Mouse (Mus musculus) layer of hippocampus, adult 11-12 months (tissue): ENCODE results near the gene Fmr1.
"Not testable (repeated sequence)": the region's sequence is repeated elsewhere in the genome, so short reads cannot be mapped to it uniquely, and the experiment has no call there.

ENCODE experiments used
- DNase-seq: peaks from one replicate; pipeline ENCODE4 v3.0.0; 2022; ENCODE audit warnings: low spot score

The Fmr1 gene

DNA sequence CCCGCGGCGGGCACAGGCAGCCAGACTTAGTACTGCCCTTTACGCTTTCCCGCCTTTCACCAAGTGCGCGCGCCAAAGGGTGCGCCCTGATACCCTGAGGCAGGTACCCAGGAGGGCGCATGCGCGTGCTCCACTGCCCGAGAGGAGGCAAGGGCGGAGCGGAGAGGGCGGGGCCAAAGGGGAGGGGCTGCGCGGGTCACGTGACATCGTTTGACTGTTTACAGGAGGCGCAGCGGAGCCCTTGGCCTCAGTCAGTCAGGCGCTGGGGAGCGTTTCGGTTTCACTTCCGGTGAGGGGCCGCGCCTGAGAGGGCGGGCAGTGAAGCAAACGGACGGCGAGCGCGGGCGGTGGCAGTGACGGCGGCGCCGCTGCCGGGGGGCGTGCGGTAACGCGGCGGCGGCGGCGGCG lies at the start of gene Fmr1:
Gene Fmr1, plus strand, starts transcription at position 209 of the 408 bp plus-strand sequence.
- DNase-seq, result peak; percentile 97

DNA sequence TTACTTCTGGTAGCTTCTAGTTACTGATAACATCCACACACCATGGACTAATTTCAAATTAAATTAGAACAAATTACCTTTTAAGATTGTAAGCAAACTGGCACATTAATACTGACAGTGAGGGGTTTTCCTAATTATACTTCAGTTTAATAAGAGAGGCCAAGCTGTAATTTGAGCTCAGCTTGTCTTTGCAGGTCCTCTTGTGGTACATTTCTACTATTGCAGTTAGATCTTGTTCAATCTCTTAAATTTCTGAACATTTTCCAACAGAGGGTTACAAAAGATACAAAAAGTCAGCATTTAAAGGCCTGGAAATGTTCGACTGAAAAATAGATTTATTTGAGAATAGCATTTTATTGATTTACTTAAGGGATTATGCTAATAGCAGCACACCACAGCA lies 36.7 kb upstream of the Fmr1 start:
- DNase-seq, result no peak

DNA sequence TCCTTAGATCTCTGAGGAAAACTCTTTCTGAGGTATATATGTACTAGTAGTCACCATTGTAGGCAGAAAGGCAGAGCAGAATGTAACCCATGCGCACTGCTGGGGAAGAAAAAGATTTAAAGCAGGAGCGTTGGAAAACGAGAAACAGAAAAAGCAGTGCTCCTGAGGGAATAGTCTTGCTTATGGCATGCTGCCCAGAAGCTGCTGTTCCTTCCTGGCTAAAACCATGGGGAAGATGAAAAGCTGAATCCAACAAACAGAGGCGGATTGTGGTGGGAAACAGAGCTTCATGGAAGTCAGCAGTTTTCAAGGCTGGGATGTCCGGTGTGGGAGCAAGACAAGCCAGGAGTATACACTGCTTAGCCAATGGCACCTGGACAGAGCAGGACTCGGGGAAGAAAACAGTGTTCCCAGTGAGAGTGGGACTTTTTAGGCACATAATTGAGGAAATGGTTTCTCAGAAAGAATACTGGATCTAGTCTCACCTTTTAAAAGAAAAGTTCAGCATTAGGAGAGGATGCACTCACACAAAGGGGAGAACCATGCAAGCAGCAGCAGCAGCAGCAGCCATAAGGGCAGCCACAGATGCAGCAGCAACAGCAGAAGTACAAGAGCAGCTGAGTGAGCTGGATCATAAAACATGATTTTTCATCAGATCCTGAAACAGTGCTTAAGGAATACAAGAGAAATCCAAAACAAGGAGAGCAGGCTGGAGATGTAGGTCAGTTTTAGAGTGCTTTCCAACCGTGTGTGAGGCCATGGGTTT lies 33.0 kb upstream of the Fmr1 start:
- peak; percentile 11 for DNase-seq

DNA sequence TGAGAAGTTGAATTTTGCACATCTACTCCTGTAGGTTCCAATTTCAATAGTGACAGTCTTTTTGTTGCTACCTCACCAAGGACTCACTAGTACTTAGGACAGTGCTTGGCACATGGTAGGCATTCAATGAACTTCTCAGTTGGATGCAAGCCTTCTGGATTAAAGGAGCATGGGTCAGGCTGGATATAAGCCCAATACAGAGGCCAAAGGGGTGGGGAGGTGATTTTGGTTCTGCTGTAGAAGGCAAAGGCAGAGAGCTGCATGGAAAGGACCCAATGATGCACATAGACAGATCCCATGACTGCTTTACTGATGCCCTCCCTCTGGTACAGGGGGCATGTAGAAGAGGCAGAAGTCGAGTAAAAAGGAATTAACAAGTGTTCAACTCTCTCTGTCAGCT lies 833 bp upstream of the Fmr1 start:
- no peak for DNase-seq

DNA sequence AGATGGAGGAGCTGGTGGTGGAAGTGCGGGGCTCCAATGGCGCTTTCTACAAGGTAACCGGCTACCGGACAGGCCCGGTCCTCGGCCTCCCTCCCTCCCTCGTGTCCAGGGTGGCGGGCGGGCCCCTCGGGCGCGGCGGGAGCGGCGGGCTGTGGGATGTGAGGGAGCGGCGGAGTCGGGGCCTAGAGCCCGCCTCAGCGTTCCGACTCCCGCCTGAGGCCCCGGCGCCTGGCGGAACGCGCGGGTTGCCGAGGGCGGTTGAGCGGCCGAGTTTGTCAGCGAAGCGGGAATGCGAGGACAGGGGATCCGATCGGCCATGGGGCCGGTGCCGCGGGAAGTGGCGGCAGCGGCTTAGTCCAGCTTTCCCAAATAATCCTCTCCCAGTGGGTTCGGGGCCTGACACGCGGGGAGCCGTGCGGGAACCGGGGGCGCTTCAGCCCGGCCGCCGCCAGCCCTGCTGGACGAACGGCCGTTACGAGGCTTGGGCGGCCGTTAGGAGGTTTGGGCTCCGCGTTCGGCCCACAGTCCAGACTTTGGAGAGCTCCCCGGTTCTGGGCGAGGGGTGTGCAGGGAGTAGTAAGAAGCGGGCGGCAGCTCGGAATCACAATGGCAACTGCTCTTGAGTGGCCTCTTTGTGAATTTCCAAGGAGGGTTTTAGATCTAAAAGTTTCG lies 610 bp downstream of the Fmr1 start:
- peak; percentile 6 for DNase-seq

DNA sequence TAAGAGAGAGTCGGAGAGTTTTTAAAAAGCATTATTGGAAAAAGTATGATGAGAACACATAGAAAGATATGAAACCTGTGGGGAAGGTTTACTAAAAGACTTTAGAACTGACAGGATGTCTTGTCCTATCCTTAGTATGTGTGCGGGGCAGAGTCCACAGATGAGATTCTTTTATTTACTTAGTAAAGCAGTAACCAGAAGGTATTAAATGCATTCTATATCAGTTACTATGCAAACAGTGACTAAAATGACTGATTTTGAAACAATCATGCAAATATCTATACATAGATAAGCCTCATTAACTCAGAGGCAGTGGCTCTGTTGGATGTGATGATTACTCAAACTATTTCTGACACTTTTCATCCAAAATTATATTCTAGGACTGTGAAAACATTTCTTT lies 6.4 kb downstream of the Fmr1 start:
- no peak for DNase-seq

DNA sequence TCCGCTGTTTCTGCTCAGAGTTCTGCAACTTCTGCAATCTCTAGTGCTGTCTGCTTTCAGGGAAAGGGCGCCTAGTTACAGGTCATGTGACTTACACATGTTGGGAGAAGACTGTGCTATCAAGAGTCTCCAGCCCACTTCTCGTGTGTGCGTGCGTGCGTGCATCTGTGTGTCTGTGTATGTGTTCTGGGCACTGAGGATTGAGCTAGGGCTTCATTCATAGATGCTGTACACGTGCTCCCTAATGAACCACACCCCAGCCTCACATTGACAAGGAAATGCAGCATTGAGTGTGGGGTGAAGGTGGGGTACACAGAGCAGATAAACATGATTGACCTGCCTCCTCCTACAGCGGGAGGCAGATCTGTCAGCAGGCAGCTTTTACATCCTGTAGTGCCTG lies 13.6 kb downstream of the Fmr1 start:
- not testable (repeated sequence) for DNase-seq

DNA sequence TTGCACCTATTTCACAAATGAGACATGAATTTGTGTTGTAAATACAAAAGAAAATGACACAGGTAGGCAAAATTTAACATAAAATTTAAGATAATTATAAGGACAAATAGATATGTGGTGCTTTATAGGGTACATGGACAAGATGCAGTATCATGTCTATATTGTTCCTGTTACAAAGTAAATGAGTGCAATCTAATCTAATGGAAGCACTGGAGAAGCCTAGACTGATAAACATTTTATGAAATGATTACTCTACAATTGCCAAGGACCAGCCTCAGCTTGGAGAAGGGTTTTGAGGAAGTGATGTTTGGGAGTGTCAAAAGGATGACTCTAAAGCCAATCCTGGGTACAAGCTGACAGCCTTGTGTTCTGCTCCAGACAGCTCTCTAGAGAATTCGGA lies 58.6 kb downstream of the Fmr1 start:
- DNase-seq, result no peak

DNA sequence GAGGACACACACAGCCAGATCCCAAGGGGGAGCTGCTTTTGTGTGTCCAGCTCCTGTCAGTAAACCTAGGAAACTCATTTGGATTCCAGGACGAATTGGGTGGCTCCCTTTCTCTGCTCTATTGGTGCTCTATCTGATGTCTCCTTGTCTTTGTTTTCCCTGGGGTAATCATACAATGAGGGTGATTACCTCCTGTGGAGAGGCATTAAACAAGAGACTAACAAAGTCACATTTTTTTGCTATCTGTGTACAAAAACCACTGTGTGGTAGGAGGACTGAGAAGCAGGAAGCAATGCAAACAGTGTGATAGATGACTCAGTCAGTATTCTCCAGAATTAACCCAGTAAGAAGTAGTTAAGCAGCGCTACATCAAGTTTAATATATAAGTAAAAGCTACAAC lies 61.7 kb downstream of the Fmr1 start:
- DNase-seq, result no peak

DNA sequence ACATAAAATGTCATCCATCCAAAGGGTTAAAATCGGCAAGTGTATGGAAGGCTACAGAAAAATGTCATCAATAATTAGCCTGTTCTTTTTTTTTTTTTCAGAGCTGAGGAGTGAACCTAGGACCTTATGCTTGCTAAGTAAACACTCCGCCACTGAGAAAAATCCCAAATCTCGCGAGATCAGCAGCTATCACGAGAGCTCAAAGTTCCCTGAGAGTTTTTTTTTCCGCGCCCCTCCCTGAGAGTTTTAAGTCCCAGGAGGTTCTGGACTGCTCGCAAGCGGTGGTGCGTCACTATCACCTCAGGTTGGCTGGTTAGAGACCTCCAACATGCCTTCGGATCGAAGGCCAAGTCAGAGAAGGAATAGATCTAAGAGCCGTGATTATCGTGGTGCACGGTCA lies 83.3 kb downstream of the Fmr1 start, which contains the start of gene Fmr1nb:
Gene Fmr1nb, plus strand, starts transcription at position 234 of the 400 bp plus-strand sequence.
- no peak for DNase-seq
